Mouse (Mus musculus) myocyte (in vitro differentiated cells): ENCODE measurements around the gene Zfp668. TPM values are rescaled to one million over a fixed set of nuclear protein-coding genes. Genes with fewer than 3 reads are reported as not detected.
A peak's percentile ranks its signal among the peaks of the same experiment; 100 is the strongest.
"Not testable (repeated sequence)": the region's sequence is repeated elsewhere in the genome, so short reads cannot be mapped to it uniquely, and the experiment has no call there.

Experiments
- H3K27me3 ChIP-seq: one replicate; pipeline ENCODE4 v1.6.1; 2011; ENCODE audit not compliant: control insufficient read depth, insufficient read depth, insufficient read length
- H3K36me3 ChIP-seq: one replicate; pipeline ENCODE4 v1.6.1; 2011; ENCODE audit not compliant: control insufficient read depth, insufficient read depth
- H3K4me2 ChIP-seq: one replicate; pipeline ENCODE4 v1.6.1; 2011; ENCODE audit warnings: low read depth, control low read depth
- H3K4me3 ChIP-seq: one replicate; pipeline ENCODE4 v1.5.1; 2011; ENCODE audit warnings: mild to moderate bottlenecking, control low read depth, moderate library complexity
- H3K79me2 ChIP-seq: one replicate; pipeline ENCODE4 v1.6.1; 2011; ENCODE audit not compliant: control insufficient read depth, insufficient read depth
- H3ac ChIP-seq: one replicate; pipeline ENCODE4 v1.6.1; 2011; ENCODE audit not compliant: control insufficient read depth, insufficient read length
- CEBPB ChIP-seq: IDR thresholded peaks from 2 replicates; pipeline ENCODE4 v1.6.1; 2011; ENCODE audit warnings: mild to moderate bottlenecking, moderate library complexity; ENCODE audit not compliant: poor library complexity, insufficient read depth, severe bottlenecking
- E2F4 ChIP-seq: IDR thresholded peaks from one replicate; pipeline ENCODE4 v1.6.1; 2011; ENCODE audit warnings: mild to moderate bottlenecking, control low read depth, moderate library complexity; ENCODE audit not compliant: insufficient read depth
- MAX ChIP-seq: IDR thresholded peaks from one replicate; pipeline ENCODE4 v1.6.1; 2011; ENCODE audit warnings: low read depth, mild to moderate bottlenecking, control low read depth
- MYOD1 ChIP-seq, 3 experiments: IDR thresholded peaks; one replicate each; pipeline ENCODE4 v1.6.1; 2011; ENCODE audit warnings: control low read depth in 2 of 3, low read depth in 2 of 3, mild to moderate bottlenecking in 2 of 3, moderate library complexity in 1 of 3; ENCODE audit not compliant: insufficient read length in 2 of 3, control insufficient read depth in 1 of 3
- MYOG ChIP-seq, 3 experiments: IDR thresholded peaks; one replicate each; pipeline ENCODE4 v1.6.1; 2011; ENCODE audit warnings: control low read depth in 2 of 3, low read depth in 2 of 3, mild to moderate bottlenecking in 2 of 3; ENCODE audit not compliant: insufficient read length in 2 of 3, control insufficient read depth in 1 of 3, insufficient read depth in 1 of 3
- POLR2A ChIP-seq: IDR thresholded peaks from one replicate; pipeline ENCODE4 v1.6.1; 2011; ENCODE audit warnings: low read depth, mild to moderate bottlenecking, control low read depth, moderate library complexity; ENCODE audit not compliant: insufficient read length
- POLR2AphosphoS2 ChIP-seq: IDR thresholded peaks from one replicate; pipeline ENCODE4 v1.6.1; 2011; ENCODE audit warnings: low read depth, control low read depth; ENCODE audit not compliant: insufficient read length
- REST ChIP-seq: IDR thresholded peaks from one replicate; pipeline ENCODE4 v1.6.1; 2011; ENCODE audit warnings: mild to moderate bottlenecking, control low read depth, moderate library complexity; ENCODE audit not compliant: insufficient read depth, insufficient read length
- SRF ChIP-seq: IDR thresholded peaks from one replicate; pipeline ENCODE4 v1.6.1; 2011; ENCODE audit warnings: low read depth; ENCODE audit not compliant: control insufficient read depth, insufficient read length
- TCF12 ChIP-seq: IDR thresholded peaks from one replicate; pipeline ENCODE4 v1.6.1; 2011; ENCODE audit warnings: mild to moderate bottlenecking, control low read depth; ENCODE audit not compliant: poor library complexity, insufficient read depth, severe bottlenecking
- TCF3 ChIP-seq: IDR thresholded peaks from one replicate; pipeline ENCODE4 v1.6.1; 2011; ENCODE audit warnings: low read depth, control low read depth; ENCODE audit not compliant: insufficient read length
- USF1 ChIP-seq: IDR thresholded peaks from one replicate; pipeline ENCODE4 v1.6.1; 2011; ENCODE audit warnings: low read depth, mild to moderate bottlenecking, control low read depth, moderate library complexity
- polyA plus RNA-seq: library from polyadenylated mRNA; unstranded; fragments of >200 nt; fragmentation: generic; extraction: Trizol; gene quantifications from one replicate; pipeline ENCODE4 v1.2.1, GENCODE M21; 2012; ENCODE audit warnings: missing spikeins

Zfp668 gene
- polyA plus RNA-seq, 1 experiment = 7.9 TPM

GRCm38 (mm10) chr7:127897542-127897941 is 20.9 kb upstream of the Zfp668 start:
- Histone ChIP-seq H3ac (no peak overlapping the region), H3K27me3 (no peaks in the 10 kb centered on the region), H3K79me2 (no peaks in the 10 kb centered on the region), H3K4me2 (no peak overlapping the region), H3K36me3 (no peaks in the 10 kb centered on the region), H3K4me3 (no peak overlapping the region)
- TF ChIP-seq MYOD1 (IDR thresholded peaks at IDR 0.05; ENCODE audit: control insufficient read depth in 1 of 3, insufficient read length in 2 of 3, low read depth in 2 of 3) (peak in 1 of 3 experiments; percentile 49), E2F4 (no peak)

- Histone ChIP-seq H3ac (no peak overlapping the region), H3K27me3 (no peaks in the 10 kb centered on the region), H3K4me2 (peak overlapping the region; percentile 7), H3K4me3 (no peak overlapping the region), H3K36me3 (no peaks in the 10 kb centered on the region), H3K79me2 (no peaks in the 10 kb centered on the region)
- no peak for TF ChIP-seq E2F4
- TF ChIP-seq USF1 = no peak
- TF ChIP-seq SRF = no peak
- no peak for TF ChIP-seq CEBPB
- no peak for TF ChIP-seq TCF12
- TF ChIP-seq REST = no peak
- TF ChIP-seq POLR2AphosphoS2 = no peak
- no peak for TF ChIP-seq POLR2A
- TF ChIP-seq MYOD1 (IDR thresholded peaks at IDR 0.05; ENCODE audit: control insufficient read depth in 1 of 3, insufficient read length in 2 of 3, low read depth in 2 of 3) = no peak
- no peak for TF ChIP-seq TCF3
- TF ChIP-seq MAX = no peak
- no peak for TF ChIP-seq MYOG (IDR thresholded peaks at IDR 0.05; ENCODE audit: control insufficient read depth in 1 of 3, insufficient read depth in 1 of 3, insufficient read length in 2 of 3, low read depth in 2 of 3)
These were observed 19.8 kb upstream of the Zfp668 start for GRCm38 (mm10) chr7:127896384-127896783.

- peak overlapping the region; percentile 32 for H3K4me3 ChIP-seq
These were observed 19.3 kb upstream of the Zfp668 start for GRCm38 (mm10) chr7:127895891-127896290.

DNA sequence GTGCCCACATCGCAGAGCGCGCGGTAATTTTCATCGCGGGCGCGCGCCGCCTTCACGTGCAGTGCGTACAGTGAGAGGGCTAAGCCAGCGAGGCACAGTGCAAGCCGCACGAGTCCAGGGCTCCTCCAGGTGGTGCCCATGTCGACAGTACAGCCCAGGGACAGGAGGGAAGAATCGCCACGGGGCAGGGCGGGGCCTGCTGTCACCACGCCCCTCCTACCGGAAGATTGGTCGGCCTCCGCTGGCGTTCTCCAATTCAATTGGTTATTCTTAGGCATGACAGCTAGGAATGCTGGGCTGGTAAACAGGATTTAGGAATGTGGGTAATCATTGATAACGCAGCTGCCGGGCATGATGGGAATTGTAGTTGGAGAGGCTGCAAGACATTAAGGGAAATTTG is 18.8 kb upstream of the Zfp668 start, which contains the start of the genes Gm21974 and Vkorc1:
TSS of gene Gm21974 (minus strand) at position 13 of the 400 bp plus-strand sequence.
TSS of gene Vkorc1 (minus strand) at position 176 of the 400 bp plus-strand sequence.
- Histone ChIP-seq H3K4me3 (peak within 1 kb of the TSS; percentile 32), H3K4me2 (peak within 1 kb of the TSS; percentile 93), H3K27me3 (no peaks in the 10 kb centered on the region), H3K79me2 (no peaks in the 10 kb centered on the region), H3ac (peak within 1 kb of the TSS; percentile 10), H3K36me3 (no peaks in the 10 kb centered on the region)
- TF ChIP-seq TCF12 = no peak
- TF ChIP-seq E2F4 = no peak
- TF ChIP-seq SRF = no peak
- TF ChIP-seq TCF3 = no peak
- TF ChIP-seq USF1 = no peak
- peak; percentile 93 for TF ChIP-seq POLR2AphosphoS2
- TF ChIP-seq CEBPB = no peak
- TF ChIP-seq MYOD1 (IDR thresholded peaks at IDR 0.05; ENCODE audit: control insufficient read depth in 1 of 3, insufficient read length in 2 of 3, low read depth in 2 of 3) = peak in 2 of 3 experiments; percentile 0 to 38
- TF ChIP-seq REST = no peak
- TF ChIP-seq MYOG (IDR thresholded peaks at IDR 0.05; ENCODE audit: control insufficient read depth in 1 of 3, insufficient read depth in 1 of 3, insufficient read length in 2 of 3, low read depth in 2 of 3) = peak in 1 of 3 experiments; percentile 57
- TF ChIP-seq POLR2A = peak; percentile 96
- TF ChIP-seq MAX = no peak

More at GRCm38 (mm10) chr7:127895891-127896290, 19.3 kb upstream of the Zfp668 start:
- H3K79me2 ChIP-seq, H3K27me3 ChIP-seq, H3K36me3 ChIP-seq: not testable (repeated sequence)
- peak overlapping the region; percentile 43 for H3K4me2 ChIP-seq
- H3ac ChIP-seq = peak overlapping the region; percentile 10

DNA sequence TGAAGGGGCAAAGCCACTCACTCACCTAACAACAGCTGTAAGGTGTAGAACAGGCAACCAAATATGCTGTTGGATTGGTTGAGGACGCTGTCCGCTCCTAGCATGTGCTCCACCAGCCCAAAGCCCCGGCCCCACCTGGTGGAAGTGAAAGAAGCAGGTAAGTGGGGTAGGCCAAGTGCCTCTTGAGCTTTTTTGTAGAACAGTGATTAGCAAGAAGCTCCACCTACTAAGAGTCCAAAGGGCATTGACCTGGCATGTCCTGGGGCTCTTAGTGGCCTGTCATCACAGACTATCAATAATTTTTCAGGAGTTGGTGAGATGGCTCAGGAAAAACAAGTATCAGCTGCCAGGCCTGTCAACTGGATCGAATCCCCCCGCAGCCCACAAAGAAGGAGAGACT is 17.9 kb upstream of the Zfp668 start:
- no peak for TF ChIP-seq E2F4
- no peak for TF ChIP-seq MYOD1 (IDR thresholded peaks at IDR 0.05; ENCODE audit: control insufficient read depth in 1 of 3, insufficient read length in 2 of 3, low read depth in 2 of 3)
- no peak for TF ChIP-seq TCF3
- TF ChIP-seq MYOG (IDR thresholded peaks at IDR 0.05; ENCODE audit: control insufficient read depth in 1 of 3, insufficient read depth in 1 of 3, insufficient read length in 2 of 3, low read depth in 2 of 3) = no peak
- TF ChIP-seq POLR2AphosphoS2 = peak; percentile 12
- TF ChIP-seq CEBPB = no peak
- no peak for TF ChIP-seq REST
- TF ChIP-seq MAX = no peak
- no peak for TF ChIP-seq SRF
- no peaks in the 10 kb centered on the region for H3K36me3 ChIP-seq
- peak overlapping the region; percentile 10 for H3ac ChIP-seq
- no peaks in the 10 kb centered on the region for H3K27me3 ChIP-seq
- peak overlapping the region; percentile 93 for H3K4me2 ChIP-seq
- no peaks in the 10 kb centered on the region for H3K79me2 ChIP-seq
- H3K4me3 ChIP-seq = peak overlapping the region; percentile 32
